Mouse (Mus musculus) thymus, adult 2 months (tissue): ENCODE data around the gene Esrp2. TPM values are rescaled to one million over a fixed set of nuclear protein-coding genes. Genes with fewer than 3 reads are reported as not detected.

Experiments used
- DNase-seq: peaks from one replicate; pipeline ENCODE4 v3.0.0; 2021
- H3K27ac ChIP-seq: fragments of 200-500 bp; 2 replicates; pipeline ENCODE4 v1.5.1; 2012; ENCODE audit warnings: low read length, control low read depth; ENCODE audit not compliant: control insufficient read depth, insufficient read depth
- H3K27me3 ChIP-seq: fragments of 200-500 bp; 2 replicates; pipeline ENCODE4 v1.6.1; 2012; ENCODE audit warnings: mild to moderate bottlenecking, low read length, moderate library complexity, mixed read lengths; ENCODE audit not compliant: control insufficient read depth, insufficient read depth
- H3K36me3 ChIP-seq: fragments of 200-500 bp; 2 replicates; pipeline ENCODE4 v1.6.1; 2012; ENCODE audit warnings: mild to moderate bottlenecking, low read length, moderate library complexity; ENCODE audit not compliant: control insufficient read depth, insufficient read depth
- H3K4me1 ChIP-seq: fragments of 200-500 bp; replicated peaks from 2 replicates; pipeline ENCODE4 v1.6.1; 2012; ENCODE audit warnings: low read length; ENCODE audit not compliant: control insufficient read depth, insufficient read depth
- H3K4me3 ChIP-seq: fragments of 200-500 bp; 2 replicates; pipeline ENCODE4 v1.5.1; 2012; ENCODE audit warnings: mild to moderate bottlenecking, low read length, control low read depth, moderate library complexity; ENCODE audit not compliant: control insufficient read depth, insufficient read depth
- CTCF ChIP-seq: fragments of 200-500 bp; IDR thresholded peaks from 2 replicates; pipeline ENCODE4 v1.5.1; 2012; ENCODE audit warnings: mild to moderate bottlenecking, control low read depth, low read length, moderate library complexity, borderline replicate concordance; ENCODE audit not compliant: control insufficient read depth, poor library complexity, insufficient read depth; ENCODE audit errors: extremely low read depth
- POLR2A ChIP-seq: fragments of 200-500 bp; IDR thresholded peaks from 2 replicates; pipeline ENCODE4 v1.6.1; 2012; ENCODE audit warnings: mild to moderate bottlenecking, low read length, control low read depth, moderate library complexity; ENCODE audit not compliant: control insufficient read depth, poor library complexity, insufficient read depth; ENCODE audit errors: extremely low read depth
- WGBS: fragments of 180-500 bp; shearing (Covaris S2); methylation state at CpG from one replicate; pipeline ENCODE4 v1.1.7; 2018; 5-methylcytosine and 5-hydroxymethylcytosine counted together
- polyA plus RNA-seq: library from polyadenylated mRNA; depleted of rRNA; stranded (reverse); fragments of >200 nt; gene quantifications from 2 replicates; pipeline ENCODE4 v1.2.3, GENCODE M21; 2012

Esrp2 gene
- polyA plus RNA-seq, 1 experiment, result 29.9 TPM

- Histone ChIP-seq H3K27ac (0 out of 2 replicates have a peak overlapping the region, but pooled peaks have one; percentile 15), H3K4me1 (peaks cover 2% of the 10 kb centered on the region; the same call in 1 of the 2 replicates), H3K36me3 (peaks cover 82% of the 10 kb centered on the region), H3K4me3 (no peak overlapping the region), H3K27me3 (no peaks in the 10 kb centered on the region)
- TF ChIP-seq CTCF (no peak), POLR2A (no peak)
- no peak for DNase-seq
- WGBS, result 85% methylated on average over 3 of the region's 3 CpGs
Observed at GRCm38 (mm10) chr8:106127054-106127453, 9.7 kb downstream of the Esrp2 start.

DNA sequence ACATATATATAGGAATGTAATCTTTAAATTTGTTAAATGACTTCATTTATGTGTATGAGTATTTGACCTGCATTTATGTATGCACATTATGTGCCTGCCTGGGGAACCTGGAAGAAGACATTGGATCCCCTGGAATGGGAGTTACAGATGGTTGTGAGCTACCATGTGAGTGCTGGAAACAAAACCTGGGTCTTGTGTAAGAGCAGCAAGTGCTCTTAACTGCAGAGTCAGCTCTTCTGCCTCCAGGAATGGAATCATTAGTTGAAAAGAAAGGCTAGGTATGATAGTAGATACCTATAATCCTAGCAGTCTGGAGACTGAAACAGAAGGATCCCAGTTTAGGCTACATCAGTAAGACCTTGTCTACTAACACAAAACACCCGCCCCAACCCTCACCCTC is 10.7 kb downstream of the Esrp2 start:
- Histone ChIP-seq H3K36me3 (peaks cover 82% of the 10 kb centered on the region), H3K27me3 (no peaks in the 10 kb centered on the region), H3K4me1 (peaks cover 5% of the 10 kb centered on the region), H3K4me3 (no peak overlapping the region), H3K27ac (no peak overlapping the region; the same call in 1 of the 2 replicates)
- no peak for DNase-seq
- 90% methylated on average over 1 of the region's 1 CpGs for WGBS
- TF ChIP-seq POLR2A, result no peak
- TF ChIP-seq CTCF, result no peak

DNA sequence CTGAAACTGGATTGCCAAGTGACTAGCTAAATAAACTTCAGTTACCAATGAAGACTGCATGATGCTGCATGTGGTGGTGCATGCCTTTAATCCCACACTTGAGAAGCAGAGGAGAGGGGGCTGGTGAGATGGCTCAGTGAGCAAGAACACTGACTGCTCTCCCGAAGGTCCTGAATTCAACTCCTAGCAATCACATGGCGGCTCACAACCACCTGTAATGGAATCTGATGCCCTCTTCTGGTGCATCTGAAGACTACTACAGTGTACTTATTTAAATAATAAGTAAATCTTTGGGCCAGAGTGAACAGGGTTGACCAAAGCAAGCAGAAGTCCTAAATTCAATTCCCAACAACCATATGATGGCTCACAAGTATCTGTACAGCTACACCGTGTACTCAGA is 13.3 kb downstream of the Esrp2 start:
- no peak overlapping the region for H3K27ac ChIP-seq
- peaks cover 7% of the 10 kb centered on the region for H3K4me1 ChIP-seq
- DNase-seq, result no peak
- H3K27me3 ChIP-seq, result no peaks in the 10 kb centered on the region
- WGBS, result 93% methylated on average over 3 of the region's 3 CpGs
- no peak overlapping the region for H3K4me3 ChIP-seq
- peaks cover 77% of the 10 kb centered on the region for H3K36me3 ChIP-seq
- no peak for TF ChIP-seq CTCF
- no peak for TF ChIP-seq POLR2A

- peaks cover 14% of the 10 kb centered on the region for H3K4me1 ChIP-seq
- H3K36me3 ChIP-seq, result peaks cover 51% of the 10 kb centered on the region
- no peaks in the 10 kb centered on the region for H3K27me3 ChIP-seq
- DNase-seq, result peak; percentile 89
- peak overlapping the region; percentile 22; the same call in 1 of the 2 replicates for H3K27ac ChIP-seq
- TF ChIP-seq POLR2A (no peak), CTCF (no peak)
- WGBS, result 90% methylated on average over 3 of the region's 3 CpGs
- H3K4me3 ChIP-seq, result no peak overlapping the region
Observed at GRCm38 (mm10) chr8:106115897-106116296, 20.9 kb downstream of the Esrp2 start.

GRCm38 (mm10) chr8:106112514-106112913 is 24.3 kb downstream of the Esrp2 start:
- no peak for TF ChIP-seq CTCF
- TF ChIP-seq POLR2A, result no peak
- Histone ChIP-seq H3K27me3 (no peaks in the 10 kb centered on the region), H3K4me1 (peaks cover 25% of the 10 kb centered on the region), H3K27ac (peak overlapping the region; percentile 100), H3K4me3 (no peak overlapping the region), H3K36me3 (peaks cover 61% of the 10 kb centered on the region)
- DNase-seq, result peak; percentile 76
- WGBS, result 13% methylated on average over 1 of the region's 1 CpGs

DNA sequence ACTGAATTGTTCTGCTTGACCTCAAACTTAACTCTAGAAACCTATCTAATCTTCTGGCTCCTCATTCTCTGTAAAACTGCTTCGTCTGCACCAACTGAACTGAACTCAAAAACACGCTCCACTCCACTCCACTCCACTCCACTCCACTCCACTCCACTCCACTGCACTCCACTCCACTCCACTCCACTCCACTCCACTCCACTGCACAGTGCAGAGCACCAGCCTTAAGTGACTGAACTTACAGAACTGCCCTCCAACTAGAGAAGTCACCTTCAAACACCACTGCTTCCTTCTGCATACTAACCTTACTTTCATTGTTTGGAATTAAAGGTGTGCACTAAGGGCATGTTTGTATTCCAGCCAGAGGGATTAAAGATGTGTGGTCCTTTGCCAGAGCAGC is 24.7 kb downstream of the Esrp2 start:
- Histone ChIP-seq H3K4me1 (peaks cover 24% of the 10 kb centered on the region), H3K36me3 (peaks cover 61% of the 10 kb centered on the region), H3K4me3 (no peak overlapping the region), H3K27ac (peak overlapping the region; percentile 100), H3K27me3 (no peaks in the 10 kb centered on the region)
- WGBS, result 47% methylated on average over 2 of the region's 2 CpGs
- no peak for TF ChIP-seq POLR2A
- TF ChIP-seq CTCF, result no peak
- no peak for DNase-seq

DNA sequence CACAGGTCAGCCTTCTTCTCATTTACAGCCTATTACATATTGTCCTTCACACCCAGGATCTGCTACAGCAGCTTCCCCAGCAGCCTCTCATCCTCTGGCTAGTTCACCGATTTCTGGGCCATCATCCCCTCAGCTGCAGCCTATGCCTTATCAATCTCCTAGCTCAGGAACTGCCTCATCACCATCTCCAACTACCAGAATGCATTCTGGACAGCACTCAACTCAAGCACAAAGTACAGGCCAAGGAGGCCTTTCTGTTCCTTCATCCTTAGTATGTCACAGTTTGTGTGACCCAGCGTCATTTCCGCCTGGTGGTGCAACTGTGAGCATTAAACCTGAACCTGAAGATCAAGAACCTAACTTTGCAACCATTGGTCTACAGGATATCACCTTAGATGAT is 28.0 kb downstream of the Esrp2 start:
- Histone ChIP-seq H3K27ac (peak overlapping the region; percentile 77), H3K36me3 (peaks cover 59% of the 10 kb centered on the region), H3K4me1 (peaks cover 25% of the 10 kb centered on the region), H3K27me3 (no peaks in the 10 kb centered on the region), H3K4me3 (no peak overlapping the region)
- TF ChIP-seq CTCF (no peak), POLR2A (no peak)
- WGBS, result 96% methylated on average over 3 of the region's 3 CpGs
- no peak for DNase-seq
